Mouse (Mus musculus) T-helper 1 cell (primary cell): Measurements from ENCODE around the gene Mfsd4b5.
"Not testable (repeated sequence)": the region's sequence is repeated elsewhere in the genome, so short reads cannot be mapped to it uniquely, and the experiment has no call there.

ENCODE experiments used
- in situ Hi-C: fragments of 300-600 bp; cut with MboI, MseI; formaldehyde crosslinking; loops from one replicate; pipeline ENCODE4 v1.15.1; 2025; ENCODE audit warnings: high pct_unique_total_duplicates

Gene Mfsd4b5

DNA sequence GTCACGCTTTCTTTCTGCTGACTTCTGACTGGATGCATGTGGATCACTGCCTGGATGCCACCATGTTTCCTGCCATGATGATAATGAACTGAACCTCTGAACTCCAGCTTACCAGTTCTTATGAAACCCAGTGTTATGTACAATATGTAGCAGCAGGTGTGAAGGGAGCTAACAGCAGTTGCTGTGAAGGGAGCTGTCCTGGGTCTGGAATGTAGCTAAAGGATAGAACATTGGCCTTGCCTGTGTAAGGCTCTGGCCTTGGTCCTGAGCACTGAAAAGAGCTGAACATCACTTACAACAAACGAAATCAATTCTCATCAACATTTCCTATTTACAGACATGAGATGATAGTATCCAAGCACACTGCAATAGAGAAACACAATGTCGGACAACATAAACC lies 18.9 kb downstream of the Mfsd4b5 start:
- in situ Hi-C loops = no loop called here

DNA sequence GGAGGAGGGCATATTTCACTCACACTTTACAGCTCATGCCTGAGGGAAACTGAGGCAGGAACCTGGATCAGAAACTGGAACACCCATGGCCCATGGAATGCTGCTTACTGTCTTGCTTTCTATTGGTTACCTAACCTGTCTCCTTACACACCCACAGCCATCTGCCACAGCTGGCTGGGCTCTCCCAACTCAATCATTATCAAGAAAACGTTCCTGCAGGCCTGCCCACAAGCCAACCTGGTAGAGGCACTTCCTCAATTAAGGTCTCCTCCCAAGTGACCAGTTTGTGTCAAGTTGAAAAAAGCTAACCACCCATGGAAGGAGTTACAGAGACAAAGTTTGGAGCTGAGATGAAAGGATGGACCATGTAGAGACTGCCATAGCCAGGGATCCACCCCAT lies 24.5 kb downstream of the Mfsd4b5 start:
- in situ Hi-C loops = loop anchor here (5.0 kb wide), 1 partner anchor 250 kb away; no protein-coding TSS in a partner anchor

DNA sequence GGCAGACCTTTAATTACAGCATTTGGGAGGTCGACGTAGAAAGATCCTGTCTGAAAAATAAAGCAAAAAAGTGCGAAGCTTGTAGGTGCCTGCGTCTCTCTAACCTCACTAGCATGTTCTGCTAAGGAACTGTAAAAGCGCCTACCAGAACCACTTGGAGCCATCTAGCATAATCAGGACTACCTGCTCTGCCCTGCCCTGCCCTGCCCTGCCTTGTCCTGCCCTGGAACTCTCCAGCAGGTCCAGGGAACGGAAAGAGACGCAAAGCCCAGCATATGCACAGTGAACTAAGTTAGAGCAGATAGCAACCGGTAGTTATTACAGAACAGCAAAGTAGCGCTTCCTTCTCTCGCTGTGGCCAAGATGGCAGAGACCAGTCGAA lies 26.0 kb downstream of the Mfsd4b5 start:
- in situ Hi-C loops = loop anchor here (5.0 kb wide), 1 partner anchor 252 kb away; no protein-coding TSS in a partner anchor

DNA sequence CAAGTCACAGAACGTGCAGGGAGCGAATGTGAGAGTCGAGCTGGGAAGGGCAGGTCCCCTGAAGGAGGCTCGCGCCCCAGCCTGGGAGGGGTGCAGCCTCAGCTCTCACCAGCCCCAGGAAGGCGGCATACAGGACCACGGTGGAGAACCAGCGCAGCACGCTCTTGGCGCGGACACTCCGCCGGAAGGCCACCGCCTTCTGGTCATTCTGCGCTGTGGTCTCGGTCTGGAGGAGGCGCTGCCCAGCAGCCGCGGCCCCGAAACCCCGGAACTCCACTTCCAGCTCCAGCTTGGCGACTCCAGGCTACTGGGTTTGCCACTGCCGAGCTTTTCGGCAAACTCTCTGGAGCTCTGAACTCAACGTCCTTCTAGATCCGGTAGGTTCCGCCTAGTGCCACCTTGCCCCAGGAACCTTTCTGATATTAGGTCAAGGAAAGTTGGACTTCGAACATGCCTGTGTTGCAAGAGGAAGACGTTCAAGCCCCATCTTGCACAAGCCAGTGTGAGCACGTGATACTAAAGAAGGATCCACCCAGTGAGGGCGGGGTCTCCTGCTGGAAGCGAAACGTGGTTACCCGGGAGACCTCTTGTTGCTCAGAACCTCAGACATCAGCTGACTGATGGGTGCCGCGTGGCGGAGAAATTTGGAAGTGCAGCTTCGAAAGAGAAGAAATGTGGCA lies 26.5 kb downstream of the Mfsd4b5 start, which contains the start of gene Mfsd4b3:
Gene Mfsd4b3 (minus strand): TSS at position 393 of the 680 bp plus-strand sequence.
- in situ Hi-C loops = loop anchor here (5.0 kb wide), 1 partner anchor 252 kb away; no protein-coding TSS in a partner anchor

DNA sequence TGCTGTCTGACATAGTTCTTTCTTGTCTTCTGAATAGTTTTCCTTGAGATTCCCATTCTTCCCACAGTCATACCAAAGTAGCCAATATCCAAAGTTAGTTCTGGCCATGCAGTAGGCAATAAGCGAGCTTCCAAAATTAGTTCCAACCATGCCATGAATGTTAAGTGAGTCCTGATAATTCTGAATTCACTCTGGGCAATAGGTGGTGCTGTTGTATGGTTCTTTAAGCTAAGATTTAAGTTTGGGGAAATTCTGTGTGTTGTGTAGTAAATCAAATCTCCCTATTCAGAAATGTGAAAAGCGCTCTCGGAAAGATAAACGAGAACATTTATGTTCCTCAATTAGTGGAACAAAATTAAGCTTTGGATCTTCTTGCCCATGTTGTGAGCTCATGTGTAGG lies 28.2 kb downstream of the Mfsd4b5 start:
- in situ Hi-C loops = no loop called here

DNA sequence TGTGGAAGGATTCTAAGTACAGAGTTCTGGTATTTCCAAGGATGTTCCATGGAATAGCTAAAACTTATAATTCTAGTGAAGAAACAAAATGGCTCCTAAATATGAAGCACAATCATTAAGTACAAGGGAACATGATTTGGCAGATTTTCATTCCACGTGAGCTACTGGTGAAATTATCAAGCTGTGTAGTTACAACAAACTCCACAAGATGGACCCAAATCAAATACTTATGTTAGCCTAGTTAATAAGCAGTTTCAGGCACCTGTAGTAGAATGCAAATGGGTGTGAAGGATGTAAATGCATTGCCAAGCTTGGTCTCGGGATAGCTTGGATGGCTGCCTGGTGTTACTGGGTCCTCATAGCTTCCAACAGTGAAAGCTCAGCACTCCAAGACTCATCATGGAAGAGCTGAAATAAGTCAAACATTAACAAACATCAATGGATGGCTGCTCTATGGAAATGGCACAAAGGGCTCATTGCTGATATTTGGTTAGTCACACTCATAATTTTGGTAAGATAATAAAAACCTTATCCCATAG lies 30.0 kb downstream of the Mfsd4b5 start:
- in situ Hi-C loops = no loop called here

DNA sequence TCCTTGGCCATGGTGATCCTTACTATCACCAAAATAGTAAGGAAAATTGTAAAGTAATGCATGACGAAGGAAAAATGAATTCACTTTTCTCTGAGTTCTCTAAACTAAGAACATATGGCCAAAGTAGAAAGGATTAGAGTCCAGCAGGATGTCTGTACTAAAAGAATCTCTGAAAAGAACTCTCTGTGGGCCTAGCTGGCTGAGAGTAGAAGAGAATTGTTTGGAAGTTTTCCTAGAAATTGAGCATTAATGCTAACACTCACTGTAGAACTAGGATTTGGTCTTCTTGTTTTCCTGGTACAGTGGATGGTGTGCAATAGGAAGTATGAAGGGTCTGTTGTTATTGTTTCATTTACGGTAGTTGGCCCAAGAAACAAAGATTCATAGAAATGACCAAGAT lies 31.3 kb downstream of the Mfsd4b5 start:
- in situ Hi-C loops = no loop called here

DNA sequence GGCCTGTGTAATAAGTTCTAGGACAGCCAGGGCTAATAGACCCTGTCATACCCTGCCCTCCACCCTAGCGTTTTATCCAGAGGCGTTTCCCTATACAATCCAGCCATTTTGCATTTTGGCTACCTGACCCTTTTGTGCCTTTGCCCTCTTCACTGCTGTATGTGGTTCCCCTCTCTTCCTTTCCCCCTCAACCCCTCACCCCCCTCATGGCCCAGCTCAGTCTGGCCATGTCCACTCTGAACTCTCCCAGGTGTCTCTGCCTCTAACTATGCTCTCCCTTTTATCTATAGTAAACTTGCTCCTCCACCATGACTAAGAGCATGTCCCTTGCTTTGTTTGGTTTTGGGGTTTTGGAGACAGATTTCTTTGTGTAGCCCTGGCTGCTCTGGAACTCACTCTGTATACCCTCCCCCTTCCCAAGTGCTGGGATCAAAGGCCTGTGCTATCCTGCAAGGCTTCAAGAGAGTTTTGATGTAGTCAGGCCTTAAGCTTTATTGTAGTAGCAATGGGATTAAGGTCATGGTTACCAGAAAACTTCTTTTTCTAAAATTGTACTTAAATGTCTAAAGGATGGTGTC lies 37.0 kb downstream of the Mfsd4b5 start:
- in situ Hi-C loops = no loop called here

DNA sequence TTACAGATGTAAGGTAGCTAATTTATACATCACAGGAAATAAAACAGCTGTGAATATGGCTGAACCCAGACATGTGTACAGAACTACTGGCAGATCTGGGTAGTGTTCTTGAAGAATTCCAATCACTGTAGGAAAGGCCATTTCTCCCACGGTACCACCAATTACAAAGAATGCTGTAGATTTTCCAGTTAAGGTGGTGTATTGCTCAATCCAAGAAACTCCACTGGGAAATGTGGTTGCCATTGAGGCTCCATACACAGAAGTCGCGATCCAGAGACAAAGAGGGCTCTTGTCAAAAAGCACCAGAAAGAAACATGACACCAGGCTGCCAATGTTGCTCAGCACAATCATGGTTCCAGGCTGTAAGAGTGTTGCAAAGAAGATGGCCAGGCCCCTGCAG lies 39.3 kb downstream of the Mfsd4b5 start:
- in situ Hi-C loops = not testable (repeated sequence)

DNA sequence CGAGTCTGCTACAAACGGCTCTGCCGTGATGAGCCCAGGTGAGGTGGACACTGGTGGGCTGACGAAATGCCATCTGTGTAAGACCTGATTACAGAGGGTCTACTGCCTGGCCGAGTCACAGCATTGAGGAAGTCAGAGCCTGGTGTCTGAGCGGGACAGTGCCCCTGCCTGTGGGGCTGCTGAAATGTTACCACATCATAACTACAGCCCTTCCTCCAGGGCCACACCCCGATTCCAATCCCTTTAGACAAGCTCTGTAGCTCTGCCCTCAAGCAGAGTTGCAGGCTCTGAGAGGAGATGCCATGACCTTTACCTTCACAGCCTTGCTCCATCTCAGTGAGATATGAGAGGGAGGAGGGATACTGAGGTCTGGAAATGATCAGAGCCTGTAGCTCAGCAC lies 49.9 kb downstream of the Mfsd4b5 start:
- in situ Hi-C loops = no loop called here

DNA sequence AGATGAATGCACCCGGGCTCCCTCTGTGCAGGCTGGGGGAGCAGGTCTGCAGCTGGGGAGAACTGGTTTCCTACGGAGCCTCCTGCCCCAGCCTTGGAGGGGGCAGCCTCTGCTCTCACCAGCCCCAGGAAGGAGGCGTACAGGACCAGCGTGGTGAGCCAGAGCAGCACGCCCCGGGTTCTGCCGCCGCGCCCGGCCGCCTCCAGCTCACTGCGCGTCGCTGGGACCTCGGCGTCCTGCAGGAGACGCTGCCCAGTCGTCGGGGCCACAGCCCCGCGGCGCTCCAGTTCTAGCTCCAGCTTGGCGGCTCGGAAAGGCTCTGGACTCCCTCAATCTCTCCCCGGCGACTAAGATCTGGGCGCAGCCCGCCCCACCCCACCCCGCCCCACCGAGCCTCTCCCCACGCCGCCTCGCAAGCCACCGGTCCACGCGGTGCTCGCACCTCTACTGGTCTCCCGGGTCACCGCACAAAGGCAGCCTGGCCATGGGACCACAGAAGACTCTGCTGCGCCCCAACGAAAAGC lies 59.8 kb downstream of the Mfsd4b5 start, which contains the start of gene Mfsd4b2:
Gene Mfsd4b2 (minus strand): TSS at position 308 of the 524 bp plus-strand sequence.
- in situ Hi-C loops = no loop called here

DNA sequence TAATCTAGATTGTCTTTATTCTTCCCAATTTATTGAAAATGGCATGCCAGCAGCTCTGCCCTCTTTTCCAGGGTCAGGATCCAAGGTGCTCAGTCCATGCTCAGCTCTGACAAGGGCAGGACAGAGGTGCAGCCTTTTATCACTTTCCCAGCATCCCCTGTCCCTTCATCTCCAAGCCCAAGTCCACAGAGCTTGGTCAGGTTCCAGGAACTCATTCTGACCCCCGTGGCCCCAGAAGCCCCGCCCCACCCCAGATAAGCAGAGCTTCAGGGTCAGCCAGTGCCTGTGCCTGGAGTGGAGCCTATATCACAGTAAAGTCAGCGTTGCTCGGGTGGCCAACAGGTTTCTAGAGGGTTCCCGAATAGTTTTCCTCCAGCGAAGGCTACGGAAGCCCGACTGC lies 61.9 kb downstream of the Mfsd4b5 start:
- in situ Hi-C loops = not testable (repeated sequence)

DNA sequence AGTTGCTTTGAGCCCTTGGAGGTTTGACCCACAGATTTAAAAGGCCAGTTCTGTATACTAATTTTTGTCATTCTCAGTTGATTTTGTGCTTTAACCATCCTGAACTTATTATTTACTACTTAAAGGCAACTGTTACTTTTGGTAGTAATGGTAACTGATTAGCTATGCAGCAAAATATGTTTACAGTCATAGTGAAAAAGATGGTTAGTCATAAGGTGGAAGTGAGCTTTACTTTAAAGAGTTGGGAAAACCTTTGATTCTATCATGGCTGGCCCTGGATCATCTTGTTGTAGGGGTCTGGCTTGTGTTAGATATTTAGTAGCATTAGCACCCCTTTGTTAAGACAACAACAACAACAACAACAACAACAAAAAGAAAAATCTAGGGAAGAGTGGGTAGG lies 73.8 kb downstream of the Mfsd4b5 start:
- in situ Hi-C loops = no loop called here

DNA sequence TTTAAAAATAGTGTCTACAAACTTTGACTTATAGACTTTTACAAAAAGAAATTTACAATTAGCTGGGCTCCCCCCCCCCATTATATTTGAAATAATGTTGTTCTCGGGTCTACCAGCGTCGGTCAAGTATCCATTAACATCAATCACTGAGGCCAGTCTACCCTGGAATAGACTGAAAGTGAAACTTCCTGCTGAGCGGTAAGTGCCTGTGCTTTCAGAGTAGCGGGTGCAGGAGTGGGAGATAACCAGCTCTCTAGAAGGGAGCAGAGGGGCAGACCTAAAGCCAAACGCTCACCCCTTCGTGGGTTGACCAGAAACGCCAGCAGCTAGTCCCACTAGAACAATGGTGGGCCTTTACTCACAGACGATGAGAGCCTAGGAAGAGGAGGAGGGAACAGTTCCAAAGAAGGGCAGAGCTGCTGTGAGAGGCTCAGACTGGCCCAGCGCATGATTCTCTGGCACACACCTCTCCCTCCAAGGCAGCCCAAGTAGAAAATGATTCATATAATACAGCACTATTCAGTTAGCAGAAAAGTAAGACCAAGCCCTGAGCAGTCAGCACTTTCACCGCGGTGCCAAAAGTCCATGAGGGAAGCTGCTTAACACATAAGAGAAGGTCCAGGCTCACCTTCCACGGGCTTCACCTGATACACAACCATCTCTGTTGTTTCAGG lies 77.5 kb downstream of the Mfsd4b5 start:
- in situ Hi-C loops = no loop called here
